ENCODE assay signal across 8 mouse cellular contexts in genomic region chr2:168281582-168281981, GRCm38 (mm10). TPM values are rescaled to one million over a fixed set of nuclear protein-coding genes. Genes with fewer than 3 reads are reported as not detected.
A peak's percentile ranks its signal among the peaks of the same experiment; 100 is the strongest.
DNase-seq lines count a peak whose midpoint lies in the region; ATAC-seq and TF ChIP-seq lines count a peak whose summit lies in the region.

TSS of gene Kcng1 (minus strand) at chr2:168281736.

- no peaks in the 10 kb centered on the region for H3K36me3 ChIP-seq in testis, adult 2 months (ENCODE audit: control insufficient read depth, insufficient read depth, low read length)
- H3K36me3 ChIP-seq in limb, embryonic 13.5 days, result no peaks in the 10 kb centered on the region
- no peaks in the 10 kb centered on the region for H3K36me3 ChIP-seq in stomach, embryonic 16.5 days (ENCODE audit: control insufficient read depth, insufficient read depth, low read length)

- DNase-seq in frontal cortex, adult 2 months (ENCODE audit: extremely low spot score in 1 of 2, low spot score in 1 of 2), result no peak
- no peak for DNase-seq in frontal cortex, postnatal 10 days (ENCODE audit: low spot score in 2 of 2)
- no peak for DNase-seq in testis, postnatal 10 days (ENCODE audit: low spot score)
- DNase-seq in cerebellum, postnatal 14 days, result no peak
- no peak for DNase-seq in testis, postnatal 14 days (ENCODE audit: low spot score)

- no peaks in the 10 kb centered on the region for H3K9me3 ChIP-seq in limb, embryonic 13.5 days
- H3K9me3 ChIP-seq in stomach, embryonic 16.5 days (replicated peaks; ENCODE audit: control insufficient read depth, low read length), result no peaks in the 10 kb centered on the region

- ATAC-seq in limb, embryonic 13.5 days (ENCODE audit: low FRiP score, low read depth), result peak; percentile 12; the same call in 1 of the 2 replicates
- no peak for ATAC-seq in stomach, embryonic 16.5 days (ENCODE audit: insufficient read depth, low FRiP score)

- peak within 1 kb of the TSS; percentile 69 for H3K9ac ChIP-seq in limb, embryonic 13.5 days
- peak within 1 kb of the TSS; percentile 65 for H3K9ac ChIP-seq in stomach, embryonic 16.5 days (ENCODE audit: low read length)

- WGBS in limb, embryonic 13.5 days, result 19% methylated on average over 12 of the region's 12 CpGs
- WGBS in stomach, embryonic 16.5 days, result 33% methylated on average over 12 of the region's 12 CpGs

- H3K27ac ChIP-seq in testis, adult 2 months (ENCODE audit: control insufficient read depth, insufficient read depth, low read depth, low read length), result no peak within 1 kb of the TSS
- no peak within 1 kb of the TSS for H3K27ac ChIP-seq in limb, embryonic 13.5 days
- H3K27ac ChIP-seq in stomach, embryonic 16.5 days (ENCODE audit: low read length), result no peak within 1 kb of the TSS

- no peak for TF ChIP-seq CTCF in testis, adult 2 months (IDR thresholded peaks at IDR 0.05; ENCODE audit: control insufficient read depth, insufficient read depth, insufficient replicate concordance, low read depth, low read length)

- H3K27me3 ChIP-seq in testis, adult 2 months (ENCODE audit: control insufficient read depth, insufficient read depth, low read length), result 0 out of 2 replicates have a peak, but pooled peaks cover 2% of the 10 kb centered on the region
- H3K27me3 ChIP-seq in limb, embryonic 13.5 days, result peaks cover 73% of the 10 kb centered on the region
- peaks cover 34% of the 10 kb centered on the region for H3K27me3 ChIP-seq in stomach, embryonic 16.5 days (ENCODE audit: control insufficient read depth, insufficient read depth, low read length)

- H3K4me3 ChIP-seq in testis, adult 2 months (ENCODE audit: control insufficient read depth, low read depth, low read length), result peak within 1 kb of the TSS; percentile 54
- H3K4me3 ChIP-seq in limb, embryonic 13.5 days, result peak within 1 kb of the TSS; percentile 56
- H3K4me3 ChIP-seq in stomach, embryonic 16.5 days (replicated peaks; ENCODE audit: low read length), result peak within 1 kb of the TSS; percentile 59

- H3K4me1 ChIP-seq in testis, adult 2 months (ENCODE audit: control insufficient read depth, insufficient read depth, low read length), result peaks cover 6% of the 10 kb centered on the region
- peaks cover 18% of the 10 kb centered on the region for H3K4me1 ChIP-seq in limb, embryonic 13.5 days
- 0 out of 2 replicates have a peak, but pooled peaks cover 2% of the 10 kb centered on the region for H3K4me1 ChIP-seq in stomach, embryonic 16.5 days (ENCODE audit: control insufficient read depth, insufficient read depth, low read length)

- TF ChIP-seq POLR2A in testis, adult 2 months (IDR thresholded peaks at IDR 0.05; ENCODE audit: control insufficient read depth, low read depth, low read length), result no peak

- H3K4me2 ChIP-seq in limb, embryonic 13.5 days (replicated peaks), result peak within 1 kb of the TSS; percentile 89
- peak within 1 kb of the TSS; percentile 96 for H3K4me2 ChIP-seq in stomach, embryonic 16.5 days (ENCODE audit: low read depth, low read length)

RNA-seq across cellular contexts. Expression of gene Kcng1, which starts in this region (rescaled TPM):
- polyA plus RNA-seq in frontal cortex, adult 2 months (2012; rRNA removed), result 11.2 and 12.4 TPM in 2 replicates
- 6.9 and 7.3 TPM in 2 replicates for polyA plus RNA-seq in testis, adult 2 months (2012; rRNA removed)
- 1.3 and 1.8 TPM in 2 replicates for polyA plus RNA-seq in limb, embryonic 13.5 days (2015; fragmentation: Nextera tagmentation; extraction: Ambion mirVana)
- 5.0 and 5.7 TPM in 2 replicates for polyA plus RNA-seq in stomach, embryonic 16.5 days (2015; fragmentation: Nextera tagmentation; extraction: Ambion mirVana)
